Mouse (Mus musculus): ENCODE results near the gene Ccdc150. TPM values are rescaled to one million over a fixed set of nuclear protein-coding genes. Genes with fewer than 3 reads are reported as not detected.

The Ccdc150 gene
- not detected in 2 replicates for polyA plus RNA-seq (2012; rRNA removed; ENCODE audit: low replicate concordance)

GRCm38 (mm10) chr1:54250158-54250866 lies at the start of gene Ccdc150:
Ccdc150 (plus strand) TSS chr1:54250683.

Other genes starting within 250 kb of the Ccdc150 start
- 1.0 and 2.8 TPM in 2 replicates for gene Hecw2, start 55.5 kb upstream of the Ccdc150 start, polyA plus RNA-seq (2012; rRNA removed; ENCODE audit: low replicate concordance)
- 2.8 and 8.0 TPM in 2 replicates for gene Gtf3c3, start 188.3 kb downstream of the Ccdc150 start, polyA plus RNA-seq (2012; rRNA removed; ENCODE audit: low replicate concordance)

Measured in mammary gland, adult 2 months (tissue).